Mouse (Mus musculus) gonadal fat pad, adult 2 months (tissue): ENCODE measurements around the gene Kmt2d. TPM values are rescaled to one million over a fixed set of nuclear protein-coding genes. Genes with fewer than 3 reads are reported as not detected.

Experiments used
- DNase-seq: peaks from one replicate; pipeline ENCODE4 v3.0.0-alpha.2; 2012; ENCODE audit warnings: low read depth
- polyA plus RNA-seq: library from polyadenylated mRNA; depleted of rRNA; stranded (reverse); fragments of >200 nt; gene quantifications from 2 replicates; pipeline ENCODE4 v1.2.3, GENCODE M21; 2012; rRNA removed

The Kmt2d gene
- polyA plus RNA-seq, 1 experiment = 14.9 TPM

GRCm38 (mm10) chr15:98799396-98799795 lies 71.6 kb downstream of the Kmt2d start:
- DNase-seq = no peak

- DNase-seq = no peak
Observed at GRCm38 (mm10) chr15:98798903-98799302, 72.1 kb downstream of the Kmt2d start.

GRCm38 (mm10) chr15:98797835-98798492 lies 73.0 kb downstream of the Kmt2d start:
- DNase-seq = no peak

- DNase-seq = no peak
Observed at GRCm38 (mm10) chr15:98796803-98797595, 74.0 kb downstream of the Kmt2d start.

- DNase-seq = no peak
Observed at GRCm38 (mm10) chr15:98793141-98793698, 77.8 kb downstream of the Kmt2d start.

- DNase-seq = no peak
Observed at GRCm38 (mm10) chr15:98792233-98793020, 78.6 kb downstream of the Kmt2d start.

- no peak for DNase-seq
Observed at GRCm38 (mm10) chr15:98791771-98792170, 79.2 kb downstream of the Kmt2d start.

GRCm38 (mm10) chr15:98791221-98791620 lies 79.8 kb downstream of the Kmt2d start:
- no peak for DNase-seq

- no peak for DNase-seq
Observed at GRCm38 (mm10) chr15:98790761-98791160, 80.2 kb downstream of the Kmt2d start.

GRCm38 (mm10) chr15:98789661-98790535 lies 81.1 kb downstream of the Kmt2d start, which contains the start of gene Wnt1:
Gene Wnt1, plus strand, starts transcription at chr15:98789857.
- DNase-seq = no peak

- DNase-seq = no peak
Observed at GRCm38 (mm10) chr15:98788972-98789660, 81.9 kb downstream of the Kmt2d start.

- no peak for DNase-seq
Observed at GRCm38 (mm10) chr15:98787930-98788329, 83.1 kb downstream of the Kmt2d start.

- DNase-seq = no peak
Observed at GRCm38 (mm10) chr15:98785744-98786143, 85.3 kb downstream of the Kmt2d start.

Other genes starting within 250 kb of the Kmt2d start
- 13.7 and 16.1 TPM in 2 replicates for gene Cacnb3, start 240.4 kb downstream of the Kmt2d start, polyA plus RNA-seq
- gene Ddx23, start 208.3 kb downstream of the Kmt2d start, polyA plus RNA-seq = 30.2 and 31.3 TPM in 2 replicates
- 2.6 and 4.8 TPM in 2 replicates for gene Rnd1, start 193.7 kb downstream of the Kmt2d start, polyA plus RNA-seq
- gene Ccdc65, start 163.0 kb downstream of the Kmt2d start, polyA plus RNA-seq = 0.73 and 1.6 TPM in 2 replicates
- 59.6 and 73.5 TPM in 2 replicates for gene Fkbp11, start 143.0 kb downstream of the Kmt2d start, polyA plus RNA-seq
- 149 and 209 TPM in 2 replicates for gene Arf3, start 108.0 kb downstream of the Kmt2d start, polyA plus RNA-seq
- 2.7 and 3.7 TPM in 2 replicates for gene Wnt10b, start 93.1 kb downstream of the Kmt2d start, polyA plus RNA-seq
- 0.05 TPM in 1 of 2 replicates, not detected in the other for gene Wnt1, start 81.3 kb downstream of the Kmt2d start, polyA plus RNA-seq
- 0.05 and 0.11 TPM in 2 replicates for gene Ddn, start 61.7 kb downstream of the Kmt2d start, polyA plus RNA-seq
- gene Prkag1, start 39.7 kb downstream of the Kmt2d start, polyA plus RNA-seq = 83.3 and 101 TPM in 2 replicates
- gene Rhebl1, start 23.3 kb upstream of the Kmt2d start, polyA plus RNA-seq = 1.8 and 3.2 TPM in 2 replicates
- gene Dhh, start 27.3 kb upstream of the Kmt2d start, polyA plus RNA-seq = 1.7 and 2.1 TPM in 2 replicates
- gene Lmbr1l, start 47.0 kb upstream of the Kmt2d start, polyA plus RNA-seq = 37.5 and 42.9 TPM in 2 replicates
- 1,607 and 3,142 TPM in 2 replicates for gene Tuba1b, start 63.4 kb upstream of the Kmt2d start, polyA plus RNA-seq
- gene Gm49450, start 82.3 kb upstream of the Kmt2d start, polyA plus RNA-seq = 1.2 and 151 TPM in 2 replicates
- 538 and 2,258 TPM in 2 replicates for gene Tuba1a, start 82.5 kb upstream of the Kmt2d start, polyA plus RNA-seq
- gene Tuba1c, start 158.7 kb upstream of the Kmt2d start, polyA plus RNA-seq = 213 and 263 TPM in 2 replicates
- gene Prph, start 184.0 kb upstream of the Kmt2d start, polyA plus RNA-seq = 0.06 and 0.32 TPM in 2 replicates
- 2.3 and 3.0 TPM in 2 replicates for gene Troap, start 203.4 kb upstream of the Kmt2d start, polyA plus RNA-seq
- 1.8 and 2.1 TPM in 2 replicates for gene C1ql4, start 216.6 kb upstream of the Kmt2d start, polyA plus RNA-seq
- 5.8 and 7.6 TPM in 2 replicates for gene Dnajc22, start 222.0 kb upstream of the Kmt2d start, polyA plus RNA-seq